9 mouse cellular contexts compared by ENCODE assay signal in the genomic region with DNA sequence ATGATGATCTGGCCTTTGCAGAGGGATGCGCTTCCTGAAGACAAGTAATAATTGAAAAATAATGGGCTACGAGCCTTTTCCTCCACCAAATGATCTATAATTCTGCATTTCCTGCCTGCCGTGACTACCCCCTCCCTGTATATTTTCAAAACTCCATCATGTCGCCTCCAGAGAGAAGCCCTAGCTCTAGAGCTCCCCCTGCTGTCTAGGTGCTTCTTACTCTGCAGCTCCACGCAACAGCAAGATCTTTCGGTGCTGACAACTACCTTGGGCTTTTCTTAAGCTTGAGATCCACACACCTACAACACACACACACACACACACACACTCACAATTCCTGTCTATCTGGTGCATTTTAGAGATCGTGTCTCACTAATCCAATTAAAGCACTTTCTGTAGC. TPM values are rescaled to one million over a fixed set of nuclear protein-coding genes. Genes with fewer than 3 reads are reported as not detected.
DNase-seq lines count a peak whose midpoint lies in the region; ATAC-seq lines count a peak whose summit lies in the region.
"Had no signal": no experiment of that assay in that cellular context is flagged by ENCODE, and none has a peak within 500 bp of the region (broad histone marks: within the 10 kb centered on the region; RNA-seq: fewer than 3 reads in every experiment).

No protein-coding gene starts in this region.

- no peak overlapping the region for H3K9ac ChIP-seq in forebrain, embryonic 11.5 days (ENCODE audit: low read length)
- no peak overlapping the region for H3K9ac ChIP-seq in forebrain, embryonic 16.5 days (replicated peaks; ENCODE audit: low read depth, low read length)
- H3K9ac ChIP-seq: lung, embryonic 15.5 days had no signal

- no peaks in the 10 kb centered on the region for H3K27me3 ChIP-seq in forebrain, embryonic 11.5 days (ENCODE audit: control insufficient read depth, insufficient read depth, low read length)
- H3K27me3 ChIP-seq in forebrain, embryonic 16.5 days (replicated peaks; ENCODE audit: control insufficient read depth, insufficient read depth, low read length): no peaks in the 10 kb centered on the region
- H3K27me3 ChIP-seq: lung, embryonic 15.5 days had no signal

- no peaks in the 10 kb centered on the region for H3K9me3 ChIP-seq in forebrain, embryonic 11.5 days (ENCODE audit: control insufficient read depth, low read length)
- H3K9me3 ChIP-seq in forebrain, embryonic 16.5 days (ENCODE audit: control insufficient read depth, low read length): no peaks in the 10 kb centered on the region
- H3K9me3 ChIP-seq: lung, embryonic 15.5 days had no signal

- H3K4me2 ChIP-seq in forebrain, embryonic 11.5 days (ENCODE audit: low read depth, low read length, severe bottlenecking): no peak overlapping the region
- no peak overlapping the region for H3K4me2 ChIP-seq in forebrain, embryonic 16.5 days (ENCODE audit: low read length)
- H3K4me2 ChIP-seq: lung, embryonic 15.5 days had no signal

- no peaks in the 10 kb centered on the region for H3K36me3 ChIP-seq in forebrain, embryonic 11.5 days (ENCODE audit: control insufficient read depth, insufficient read depth, low read length)
- no peaks in the 10 kb centered on the region for H3K36me3 ChIP-seq in forebrain, embryonic 16.5 days (ENCODE audit: control insufficient read depth, insufficient read depth)
- H3K36me3 ChIP-seq: lung, embryonic 15.5 days had no signal

- no peak for ATAC-seq in forebrain, embryonic 11.5 days (replicated peaks; ENCODE audit: low FRiP score)
- no peak for ATAC-seq in forebrain, embryonic 16.5 days

- H3K4me3 ChIP-seq in forebrain, embryonic 11.5 days (ENCODE audit: low read depth, low read length): no peak overlapping the region
- no peak overlapping the region for H3K4me3 ChIP-seq in forebrain, embryonic 16.5 days (replicated peaks; ENCODE audit: low read length)
- H3K4me3 ChIP-seq: lung, embryonic 15.5 days had no signal

- no peak overlapping the region for H3K27ac ChIP-seq in forebrain, embryonic 11.5 days (ENCODE audit: low read depth, low read length)
- no peak overlapping the region for H3K27ac ChIP-seq in forebrain, embryonic 16.5 days (ENCODE audit: low read length)
- H3K27ac ChIP-seq: lung, embryonic 15.5 days had no signal

- 64% methylated on average over 7 of the region's 7 CpGs for WGBS in forebrain, embryonic 11.5 days
- WGBS in forebrain, embryonic 16.5 days: 52% methylated on average over 7 of the region's 7 CpGs

- no peaks in the 10 kb centered on the region for H3K4me1 ChIP-seq in forebrain, embryonic 11.5 days (replicated peaks; ENCODE audit: control insufficient read depth, insufficient read depth, low read length)
- no peaks in the 10 kb centered on the region for H3K4me1 ChIP-seq in forebrain, embryonic 16.5 days (replicated peaks; ENCODE audit: control insufficient read depth, insufficient read depth, low read length)
- H3K4me1 ChIP-seq: lung, embryonic 15.5 days had no signal

- peak; percentile 70 for DNase-seq in forebrain, embryonic 11.5 days (ENCODE audit: low spot score)
- peak; percentile 81 for DNase-seq in 416B (ENCODE audit: low read depth)
- DNase-seq in adrenal gland, adult 8-10 months: peak; percentile 24
- DNase-seq in forelimb bud, embryonic 11.5 days (ENCODE audit: low read depth, low spot score): peak; percentile 16
- peak; percentile 44 to 87 for DNase-seq in layer of hippocampus, adult 18-20 months (ENCODE audit: low spot score in 2 of 2)
- DNase-seq in lung, postnatal 14 days: peak; percentile 87
- peak; percentile 37 to 39 for DNase-seq in spleen, postnatal 36 days (ENCODE audit: low spot score in 2 of 2)

RNA-seq across cellular contexts. Expression of a gene that starts 17.6 kb away (rescaled TPM):
- polyA plus RNA-seq in forebrain, embryonic 11.5 days (2014; fragmentation: Nextera tagmentation; extraction: Ambion mirVana): 1.2 and 1.4 TPM in 2 replicates
- 2.7 and 3.4 TPM in 2 replicates for polyA plus RNA-seq in forebrain, embryonic 16.5 days (2015; fragmentation: Nextera tagmentation; extraction: Ambion mirVana)
- total RNA-seq in adrenal gland, adult 8-10 months (2022): 1 to 10 TPM in 3 of 4 experiments, under 1 TPM in 1; 0.87 to 2.0 (median 1.5) TPM
- 1 to 10 TPM; 2.6 to 3.0 TPM for total RNA-seq in layer of hippocampus, adult 18-20 months (2021)

RNA-seq across cellular contexts. Expression of a gene that starts 17.9 kb away (rescaled TPM):
- 18.2 and 20.3 TPM in 2 replicates for polyA plus RNA-seq in forebrain, embryonic 11.5 days (2014; fragmentation: Nextera tagmentation; extraction: Ambion mirVana)
- 25.4 and 28.8 TPM in 2 replicates for polyA plus RNA-seq in forebrain, embryonic 16.5 days (2015; fragmentation: Nextera tagmentation; extraction: Ambion mirVana)
- total RNA-seq in adrenal gland, adult 8-10 months (2022): 10 to 100 TPM in 1 of 4 experiments, 1 to 10 TPM in 3; 8.0 to 11.9 (median 8.7) TPM
- 10 to 100 TPM; 19.2 to 21.6 TPM for total RNA-seq in layer of hippocampus, adult 18-20 months (2021)

Comparison
In these comparisons a context has a peak if more than half of its experiments do, and no peak if none do; other contexts are left out.
1. DNase-seq: peak in every context shown above with its lines; median percentile 87 in lung, postnatal 14 days; 81 in 416B; 70 in forebrain, embryonic 11.5 days; 66 in layer of hippocampus, adult 18-20 months; 38 in spleen, postnatal 36 days; 24 in adrenal gland, adult 8-10 months; 16 in forelimb bud, embryonic 11.5 days.